Mouse (Mus musculus): ENCODE measurements around the gene Gtf3c3.

DNA sequence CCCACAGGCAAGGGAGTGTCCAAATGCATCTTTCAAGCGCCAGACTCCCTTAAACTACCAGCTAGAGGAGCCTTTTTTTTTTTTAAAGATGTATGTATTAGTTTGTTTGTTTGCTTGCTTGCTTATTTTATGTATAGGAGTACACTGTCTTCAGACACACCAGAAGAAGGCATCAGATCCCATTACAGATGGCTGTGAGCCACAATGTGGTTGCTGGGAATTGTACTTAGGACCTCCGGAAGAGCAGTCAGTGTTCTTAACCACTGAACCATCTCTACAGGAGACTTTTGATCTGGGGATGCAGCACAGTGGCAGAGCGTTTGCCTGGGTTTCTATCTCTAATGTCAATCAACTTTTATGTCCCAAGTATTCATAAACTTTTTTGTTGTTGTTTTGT, 307 bp upstream of the Gtf3c3 start:
- no peak for TF ChIP-seq CTCF (IDR thresholded peaks at IDR 0.05; ENCODE audit: insufficient read depth, low read depth, low read length)
- TF ChIP-seq POLR2A (IDR thresholded peaks at IDR 0.05; ENCODE audit: insufficient read depth, low read depth, low read length): no peak

All from olfactory bulb, adult 2 months (tissue).